Mouse (Mus musculus): ENCODE results near the gene Fcgr4. TPM values are rescaled to one million over a fixed set of nuclear protein-coding genes. Genes with fewer than 3 reads are reported as not detected.
A peak's percentile ranks its signal among the peaks of the same experiment; 100 is the strongest.
"Not testable (repeated sequence)": the region's sequence is repeated elsewhere in the genome, so short reads cannot be mapped to it uniquely, and the experiment has no call there.

Fcgr4 gene
- polyA plus RNA-seq, 1 experiment from 2014 or later: 1.2 TPM

GRCm38 (mm10) chr1:171077955-171078354 lies 59.2 kb downstream of the Fcgr4 start:
- peak; percentile 16; the same call in 1 of the 2 replicates for TF ChIP-seq CTCF (IDR thresholded peaks at IDR 0.05; ENCODE audit: low read depth)
- peak; percentile 44 for ATAC-seq (ENCODE audit: low FRiP score, low TSS enrichment)
- not testable (repeated sequence) for H3K27me3 ChIP-seq (ENCODE audit: control insufficient read depth, insufficient read depth, low read length); H3K9me3 ChIP-seq (ENCODE audit: control insufficient read depth, low read length); DNase-seq (ENCODE audit: low spot score); H3K4me1 ChIP-seq (replicated peaks; ENCODE audit: control insufficient read depth, insufficient read depth); H3K4me2 ChIP-seq (replicated peaks; ENCODE audit: low read depth); H3K9ac ChIP-seq (ENCODE audit: low read length); H3K36me3 ChIP-seq (ENCODE audit: control insufficient read depth, insufficient read depth, low read length); H3K27ac ChIP-seq (replicated peaks); H3K4me3 ChIP-seq (ENCODE audit: low read depth, low read length)
- 2% methylated on average over 16 of the region's 27 CpGs for WGBS

- not testable (repeated sequence) for H3K27me3 ChIP-seq (ENCODE audit: control insufficient read depth, insufficient read depth, low read length); H3K9ac ChIP-seq (ENCODE audit: low read length); H3K4me1 ChIP-seq (replicated peaks; ENCODE audit: control insufficient read depth, insufficient read depth); H3K27ac ChIP-seq (replicated peaks); DNase-seq (ENCODE audit: low spot score); ATAC-seq (ENCODE audit: low FRiP score, low TSS enrichment); H3K4me2 ChIP-seq (replicated peaks; ENCODE audit: low read depth); H3K4me3 ChIP-seq (ENCODE audit: low read depth, low read length); H3K9me3 ChIP-seq (ENCODE audit: control insufficient read depth, low read length); H3K36me3 ChIP-seq (ENCODE audit: control insufficient read depth, insufficient read depth, low read length)
- 21% methylated on average over 12 of the region's 12 CpGs for WGBS
Observed at GRCm38 (mm10) chr1:171078419-171078818, 59.7 kb downstream of the Fcgr4 start.

- H3K9me3 ChIP-seq (ENCODE audit: control insufficient read depth, low read length): not testable (repeated sequence)
Observed at GRCm38 (mm10) chr1:171079345-171079744, 60.6 kb downstream of the Fcgr4 start.

More at GRCm38 (mm10) chr1:171079345-171079744, 60.6 kb downstream of the Fcgr4 start:
- not testable (repeated sequence) for H3K36me3 ChIP-seq (ENCODE audit: control insufficient read depth, insufficient read depth, low read length); H3K4me1 ChIP-seq (replicated peaks; ENCODE audit: control insufficient read depth, insufficient read depth); H3K4me2 ChIP-seq (replicated peaks; ENCODE audit: low read depth); H3K27ac ChIP-seq (replicated peaks); H3K9ac ChIP-seq (ENCODE audit: low read length); H3K27me3 ChIP-seq (ENCODE audit: control insufficient read depth, insufficient read depth, low read length); H3K4me3 ChIP-seq (ENCODE audit: low read depth, low read length); DNase-seq (ENCODE audit: low spot score)
- peak; percentile 60 for ATAC-seq (ENCODE audit: low FRiP score, low TSS enrichment)
- WGBS: 0% methylated on average over 1 of the region's 35 CpGs

Small RNA genes within 50 kb of the gene (microRNA-seq; reads per million reads assigned to microRNA genes)
- gene Gm27552 (not detected), gene Mir6546 (2.6 reads per million)

Other genes with a start within 250 kb of the Fcgr4 start
- 5.6 and 6.2 TPM in 2 replicates for gene Atf6, start 151.1 kb upstream of the Fcgr4 start, polyA plus RNA-seq (2015; fragmentation: Nextera tagmentation; extraction: Ambion mirVana)
- gene Gm26620, start 133.9 kb upstream of the Fcgr4 start, polyA plus RNA-seq (2015; fragmentation: Nextera tagmentation; extraction: Ambion mirVana): 0.67 and 1.4 TPM in 2 replicates
- 23.8 and 23.9 TPM in 2 replicates for gene Dusp12, start 133.4 kb upstream of the Fcgr4 start, polyA plus RNA-seq (2015; fragmentation: Nextera tagmentation; extraction: Ambion mirVana)
- gene Fcrlb, start 106.0 kb upstream of the Fcgr4 start, polyA plus RNA-seq (2015; fragmentation: Nextera tagmentation; extraction: Ambion mirVana): 0.10 and 0.12 TPM in 2 replicates
- 0.29 and 0.38 TPM in 2 replicates for gene Fcrla, start 91.3 kb upstream of the Fcgr4 start, polyA plus RNA-seq (2015; fragmentation: Nextera tagmentation; extraction: Ambion mirVana)
- gene Fcgr2b, start 42.4 kb upstream of the Fcgr4 start, polyA plus RNA-seq (2015; fragmentation: Nextera tagmentation; extraction: Ambion mirVana): 5.3 and 5.6 TPM in 2 replicates
- 17.9 and 21.0 TPM in 2 replicates for gene Fcgr3, start 46.0 kb downstream of the Fcgr4 start, polyA plus RNA-seq (2015; fragmentation: Nextera tagmentation; extraction: Ambion mirVana)
- 3.7 and 4.0 TPM in 2 replicates for gene Cfap126, start 95.0 kb downstream of the Fcgr4 start, polyA plus RNA-seq (2015; fragmentation: Nextera tagmentation; extraction: Ambion mirVana)
- gene Sdhc, start 131.7 kb downstream of the Fcgr4 start, polyA plus RNA-seq (2015; fragmentation: Nextera tagmentation; extraction: Ambion mirVana): 238 and 277 TPM in 2 replicates
- 1.5 and 2.7 TPM in 2 replicates for gene Mpz, start 131.8 kb downstream of the Fcgr4 start, polyA plus RNA-seq (2015; fragmentation: Nextera tagmentation; extraction: Ambion mirVana)
- gene Pcp4l1, start 177.3 kb downstream of the Fcgr4 start, polyA plus RNA-seq (2015; fragmentation: Nextera tagmentation; extraction: Ambion mirVana): 42.2 and 44.5 TPM in 2 replicates
- 0.19 and 0.25 TPM in 2 replicates for gene Nr1i3, start 195.1 kb downstream of the Fcgr4 start, polyA plus RNA-seq (2015; fragmentation: Nextera tagmentation; extraction: Ambion mirVana)
- 19.6 and 20.5 TPM in 2 replicates for gene Tomm40l, start 203.6 kb downstream of the Fcgr4 start, polyA plus RNA-seq (2015; fragmentation: Nextera tagmentation; extraction: Ambion mirVana)
- 26.3 and 49.4 TPM in 2 replicates for gene Apoa2, start 206.1 kb downstream of the Fcgr4 start, polyA plus RNA-seq (2015; fragmentation: Nextera tagmentation; extraction: Ambion mirVana)
- gene Fcer1g, start 215.4 kb downstream of the Fcgr4 start, polyA plus RNA-seq (2015; fragmentation: Nextera tagmentation; extraction: Ambion mirVana): 51.3 and 59.4 TPM in 2 replicates
- 3.5 and 3.9 TPM in 2 replicates for gene Adamts4, start 231.5 kb downstream of the Fcgr4 start, polyA plus RNA-seq (2015; fragmentation: Nextera tagmentation; extraction: Ambion mirVana)
- 210 and 218 TPM in 2 replicates for gene Ndufs2, start 232.5 kb downstream of the Fcgr4 start, polyA plus RNA-seq (2015; fragmentation: Nextera tagmentation; extraction: Ambion mirVana)